Mouse (Mus musculus) mature B cell (primary cell): ENCODE results near the gene Bmper.

Experiments used
- in situ Hi-C: fragments of 300-500 bp; cut with MboI; formaldehyde crosslinking; loops from 2 replicates; pipeline ENCODE4 v1.14.3; 2019

Bmper gene

GRCm38 (mm10) chr9:23432631-23433030 lies 209.8 kb downstream of the Bmper start:
- in situ Hi-C loops, result no loop called here

- in situ Hi-C loops, result no loop called here
Observed at GRCm38 (mm10) chr9:23433238-23433637, 210.4 kb downstream of the Bmper start.

DNA sequence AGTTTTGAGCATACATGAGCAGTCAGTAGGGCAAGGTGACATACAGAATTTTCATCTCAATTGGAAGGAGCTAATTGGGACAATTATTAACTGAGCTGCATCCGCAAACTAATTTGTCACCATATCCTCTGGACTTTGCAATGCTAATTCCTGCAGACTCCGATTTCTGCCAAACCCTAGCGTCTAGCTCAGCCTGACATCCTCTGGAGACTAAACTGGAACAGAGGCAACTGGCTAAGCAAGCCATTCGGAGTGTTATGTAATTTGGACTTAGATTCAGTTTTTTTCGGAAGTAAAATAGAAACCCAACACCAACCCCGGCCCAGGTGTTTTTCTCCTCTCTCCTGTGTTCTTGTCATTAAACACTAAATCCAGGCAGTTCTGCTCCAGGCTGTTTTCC lies 213.9 kb downstream of the Bmper start:
- in situ Hi-C loops, result no loop called here

DNA sequence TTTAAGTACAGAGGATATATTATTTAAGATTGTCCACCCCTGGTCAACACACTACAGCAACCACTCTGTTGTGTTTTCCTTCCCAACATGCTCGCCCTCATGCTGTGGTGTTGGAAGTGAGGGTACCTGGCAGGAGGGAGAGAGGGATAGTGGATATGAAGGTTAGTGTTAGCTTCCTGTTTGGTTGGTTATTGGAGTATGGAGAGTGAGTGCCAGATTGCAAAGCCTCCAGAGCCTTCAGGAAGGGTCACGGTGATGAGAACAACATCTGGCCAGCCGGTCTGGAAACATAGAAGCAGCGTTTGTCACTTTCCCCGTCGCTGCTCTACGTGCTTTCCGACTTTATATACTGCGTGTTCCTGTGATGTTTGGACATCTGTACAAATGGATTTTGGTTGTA lies 215.8 kb downstream of the Bmper start:
- in situ Hi-C loops, result no loop called here

GRCm38 (mm10) chr9:23442168-23442567 lies 219.3 kb downstream of the Bmper start:
- in situ Hi-C loops, result no loop called here

- in situ Hi-C loops, result no loop called here
Observed at GRCm38 (mm10) chr9:23444975-23445374, 222.1 kb downstream of the Bmper start.

DNA sequence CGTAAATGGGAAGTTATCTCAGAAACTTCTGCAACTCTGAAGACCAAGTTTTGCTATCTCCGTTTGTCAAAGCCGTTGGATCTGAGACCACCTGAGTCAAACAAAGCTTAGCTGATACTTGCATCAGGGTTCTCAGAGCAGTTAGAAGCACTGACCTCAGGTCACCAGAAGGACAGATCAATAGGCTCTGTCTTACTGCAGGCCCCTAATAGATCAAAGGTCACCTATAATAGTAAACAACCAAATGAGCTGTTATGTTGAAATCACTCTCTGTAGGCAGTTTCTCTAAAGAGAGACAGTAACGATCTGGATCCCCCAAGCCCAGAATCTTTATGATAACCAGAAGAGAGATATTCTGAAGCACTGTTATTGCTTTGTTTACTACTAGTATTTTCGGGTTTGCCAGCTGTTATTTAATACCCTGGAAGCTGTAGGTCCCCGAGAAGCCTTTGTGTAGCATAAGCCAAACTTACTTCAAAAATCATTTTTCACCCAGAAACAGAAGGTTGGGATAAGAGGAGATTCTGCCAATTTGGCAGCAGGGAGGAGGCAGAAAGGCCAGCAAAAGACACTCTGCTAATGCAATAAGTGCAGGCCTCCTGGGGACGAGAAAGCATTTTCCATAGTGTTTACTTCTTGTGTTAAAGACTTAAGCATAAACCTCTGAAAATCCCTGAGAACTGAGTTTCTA lies 224.5 kb downstream of the Bmper start:
- in situ Hi-C loops, result no loop called here

GRCm38 (mm10) chr9:23453309-23453708 lies 230.4 kb downstream of the Bmper start:
- in situ Hi-C loops, result no loop called here

DNA sequence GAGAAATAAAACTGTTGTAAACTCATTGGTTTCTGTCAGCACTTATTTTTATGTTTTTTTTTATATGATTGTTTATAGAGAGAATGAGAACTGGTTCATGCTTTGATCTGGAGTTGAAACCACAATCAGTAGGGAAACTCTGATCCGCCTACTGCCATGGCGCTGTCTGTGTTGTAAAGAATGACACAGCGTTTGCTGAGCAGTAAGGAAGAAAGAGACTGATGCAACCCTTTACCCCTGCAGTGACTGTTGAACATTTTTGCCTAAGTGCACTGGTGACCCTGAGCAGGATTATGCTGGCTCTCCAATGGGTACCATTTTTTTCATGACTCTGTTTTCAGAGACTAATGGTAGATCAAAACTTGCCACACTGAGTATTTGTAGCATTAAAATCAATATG lies 234.3 kb downstream of the Bmper start:
- in situ Hi-C loops, result no loop called here

GRCm38 (mm10) chr9:23460721-23461120 lies 237.8 kb downstream of the Bmper start:
- in situ Hi-C loops, result no loop called here

DNA sequence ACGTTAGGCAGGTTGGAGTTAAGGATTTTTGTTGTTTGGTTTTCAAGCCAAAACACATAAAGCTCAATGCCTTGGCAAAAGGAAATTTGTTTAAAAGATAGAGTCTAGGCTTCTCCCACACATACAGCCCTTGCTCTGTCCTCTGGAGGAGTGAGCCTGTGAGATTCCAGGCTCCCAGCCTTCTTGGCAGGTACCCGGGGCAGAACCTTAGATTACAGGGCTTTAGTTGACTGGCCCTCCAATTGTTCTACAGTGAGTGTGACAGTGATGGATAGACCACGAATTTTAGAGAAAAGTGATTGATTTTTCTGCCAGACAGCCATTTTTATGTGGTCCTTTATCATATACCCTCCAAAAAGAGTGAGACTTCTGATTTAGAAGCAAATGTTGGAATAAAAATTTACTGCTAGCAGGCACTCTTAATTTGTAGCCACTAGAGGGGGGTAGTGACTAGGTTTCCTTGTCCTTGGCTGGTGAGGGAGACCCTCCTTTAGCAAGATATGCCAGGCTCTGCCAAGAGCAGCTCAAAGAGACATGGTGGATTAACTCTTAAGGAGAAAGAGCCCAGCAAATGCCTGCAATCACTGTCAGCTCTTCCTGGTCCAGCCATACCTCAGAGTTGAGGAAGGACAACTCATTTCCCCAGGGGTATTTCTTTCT lies 240.2 kb downstream of the Bmper start:
- in situ Hi-C loops, result no loop called here

DNA sequence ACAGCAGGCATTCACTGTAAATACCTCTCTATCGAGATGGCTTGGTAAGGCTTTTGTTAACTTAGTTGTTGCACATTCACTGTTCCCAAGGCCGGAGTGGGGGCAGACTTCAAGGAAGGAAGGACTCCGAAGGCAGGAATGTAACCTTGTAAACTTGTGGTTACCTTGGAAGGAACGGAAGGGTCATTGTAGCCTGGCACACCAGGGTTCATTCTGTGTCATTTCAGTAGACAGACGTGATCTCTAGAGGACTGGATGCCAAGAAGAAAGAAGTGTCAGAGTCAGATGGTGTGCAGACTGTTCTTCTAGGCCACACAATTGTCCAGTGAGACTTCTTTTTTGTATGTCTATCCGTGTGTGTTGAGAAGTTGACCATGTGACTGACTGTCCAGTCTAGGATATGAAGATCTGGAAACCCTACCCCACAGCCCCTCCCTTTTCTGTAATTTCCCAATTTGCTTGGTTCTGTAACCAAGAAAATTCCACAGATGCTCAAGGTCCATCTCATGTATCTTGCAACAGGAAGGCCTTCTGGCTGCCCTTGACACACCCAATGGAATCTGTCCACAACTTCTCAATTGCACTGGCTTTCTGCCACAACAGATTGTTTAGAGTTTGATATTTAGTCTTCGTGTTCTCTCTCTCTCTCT lies 242.2 kb downstream of the Bmper start:
- in situ Hi-C loops, result no loop called here

DNA sequence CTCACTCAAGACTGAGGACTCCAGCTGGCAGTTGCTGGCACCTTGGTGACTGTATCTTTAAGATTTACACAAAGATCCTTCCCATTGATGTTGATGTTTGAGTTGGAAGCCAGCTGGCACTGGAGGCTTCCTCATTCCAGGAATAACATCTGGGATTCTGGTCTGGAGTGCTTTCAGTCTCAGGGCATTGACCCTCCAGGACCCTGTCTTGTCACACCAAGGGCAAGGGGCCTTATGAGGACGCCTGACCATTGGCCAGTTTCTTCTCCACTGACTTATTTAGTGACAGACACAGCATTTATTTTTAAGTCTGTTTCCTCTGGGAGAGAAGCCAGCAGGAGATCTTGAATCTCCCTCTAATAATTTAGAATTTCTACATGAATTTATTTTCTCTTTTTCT lies 247.0 kb downstream of the Bmper start:
- in situ Hi-C loops, result no loop called here

DNA sequence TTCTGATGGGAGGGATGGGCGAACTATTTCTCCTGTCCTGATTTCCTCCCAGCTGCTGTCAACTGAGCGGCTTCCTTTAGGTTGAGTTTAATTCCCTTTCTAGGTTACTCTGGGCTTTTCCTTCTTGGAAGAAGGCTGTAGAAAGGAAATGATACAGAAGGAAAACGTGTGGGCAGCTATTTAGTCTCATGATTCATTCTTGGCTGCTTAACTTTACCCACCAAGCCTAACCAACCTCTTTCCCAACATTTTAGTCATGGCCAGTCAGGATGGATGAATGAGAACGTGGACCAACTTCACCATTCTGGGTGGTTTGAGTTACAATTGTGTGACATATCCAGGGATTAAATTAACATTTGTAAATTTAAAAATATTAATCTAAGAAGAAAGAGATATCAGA lies 263.0 kb downstream of the Bmper start:
- in situ Hi-C loops, result no loop called here

GRCm38 (mm10) chr9:23486725-23487378 lies 264.0 kb downstream of the Bmper start:
- in situ Hi-C loops, result no loop called here

DNA sequence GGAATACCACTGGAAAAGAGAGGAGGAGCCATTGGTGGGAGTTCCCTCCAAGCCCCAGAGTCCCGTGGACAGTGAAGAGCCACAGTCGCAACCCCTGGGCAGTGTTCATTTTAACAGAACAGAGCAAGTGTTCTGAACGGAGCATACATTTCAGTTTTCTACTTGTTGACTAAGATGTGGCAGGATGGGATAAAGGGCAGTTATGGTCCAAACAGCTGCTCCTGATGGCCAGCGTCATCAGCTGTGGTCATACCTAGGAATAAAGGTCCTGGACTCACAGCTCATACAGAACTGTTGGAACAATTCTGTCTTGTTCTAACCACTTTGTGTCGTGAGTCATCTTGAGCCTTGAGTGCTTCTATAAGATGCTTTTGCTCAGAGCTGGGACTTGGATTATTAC lies 265.4 kb downstream of the Bmper start:
- in situ Hi-C loops, result no loop called here

GRCm38 (mm10) chr9:23495400-23495799 lies 272.5 kb downstream of the Bmper start:
- in situ Hi-C loops, result no loop called here

DNA sequence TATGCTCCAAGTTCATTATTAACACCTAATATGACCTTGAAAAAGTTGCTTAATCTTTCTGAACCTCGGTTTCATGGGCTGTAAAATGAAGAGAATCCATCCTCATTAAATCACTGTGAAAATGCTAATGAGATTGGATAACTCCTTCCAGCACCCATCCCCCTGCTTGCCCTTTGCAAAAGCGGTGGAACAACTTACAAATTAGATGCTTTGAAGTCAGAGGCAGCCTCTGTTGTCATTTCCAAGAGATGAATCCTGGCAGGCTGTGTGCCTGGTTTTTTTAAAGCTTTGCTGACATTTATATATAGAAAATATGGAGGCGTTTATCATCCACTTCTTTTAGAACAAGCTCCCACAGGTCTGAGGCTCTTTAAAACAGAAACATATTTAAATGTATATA lies 274.8 kb downstream of the Bmper start:
- in situ Hi-C loops, result no loop called here

GRCm38 (mm10) chr9:23533870-23534269 lies 311.0 kb downstream of the Bmper start:
- in situ Hi-C loops, result no loop called here
